Mouse (Mus musculus) intestine, embryonic 14.5 days (tissue): Measurements from ENCODE around the gene Fez2. TPM values are rescaled to one million over a fixed set of nuclear protein-coding genes. Genes with fewer than 3 reads are reported as not detected.

Source experiments
- ATAC-seq: fragments of 200-750 bp; cut with Nextera tagmentation; replicated peaks from 2 replicates; pipeline ENCODE4 v1.8.0; 2017; ENCODE audit warnings: low read depth, moderate number of reproducible peaks, moderate TSS enrichment, moderate library complexity; ENCODE audit not compliant: low FRiP score, low TSS enrichment
- DNase-seq: peaks from one replicate; pipeline ENCODE4 v3.0.0-alpha.2; 2018; ENCODE audit warnings: low spot score
- H3K27ac ChIP-seq: fragments of 300-500 bp; sonication (generic); 2 replicates; pipeline ENCODE4 v1.5.1; 2014; ENCODE audit warnings: low read depth, mild to moderate bottlenecking, control low read depth
- H3K27me3 ChIP-seq: fragments of 300-500 bp; sonication (generic); replicated peaks from 2 replicates; pipeline ENCODE4 v1.6.1; 2014; ENCODE audit warnings: low read length, control low read depth; ENCODE audit not compliant: control insufficient read depth, insufficient read depth
- H3K36me3 ChIP-seq: fragments of 300-500 bp; sonication (generic); 2 replicates; pipeline ENCODE4 v1.6.1; 2014; ENCODE audit warnings: low read length, control low read depth; ENCODE audit not compliant: control insufficient read depth, insufficient read depth
- H3K4me1 ChIP-seq: fragments of 300-500 bp; sonication (generic); replicated peaks from 2 replicates; pipeline ENCODE4 v1.6.1; 2014; ENCODE audit warnings: low read length, control low read depth, mixed read lengths; ENCODE audit not compliant: control insufficient read depth, insufficient read depth
- H3K4me2 ChIP-seq: fragments of 300-500 bp; sonication (generic); 2 replicates; pipeline ENCODE4 v1.6.1; 2014; ENCODE audit warnings: low read length
- H3K4me3 ChIP-seq: fragments of 300-500 bp; sonication (generic); 2 replicates; pipeline ENCODE4 v1.5.1; 2014; ENCODE audit warnings: low read depth, low read length, control low read depth, mixed read lengths
- H3K9ac ChIP-seq: fragments of 300-500 bp; sonication (generic); 2 replicates; pipeline ENCODE4 v1.6.1; 2014; ENCODE audit warnings: mild to moderate bottlenecking, low read length
- H3K9me3 ChIP-seq: fragments of 300-500 bp; sonication (generic); 2 replicates; pipeline ENCODE4 v1.6.1; 2016; ENCODE audit warnings: low read length, control low read depth; ENCODE audit not compliant: control insufficient read depth
- WGBS: fragments of 180-500 bp; shearing (Covaris S2); extraction: QIAGEN DNeasy Blood & Tissue Kit; methylation state at CpG from one replicate; pipeline ENCODE4 v1.1.7; 2014; 5-methylcytosine and 5-hydroxymethylcytosine counted together
- polyA plus RNA-seq: library from polyadenylated mRNA; unstranded; fragments of >200 nt; fragmentation: Nextera tagmentation; extraction: Ambion mirVana; gene quantifications from 2 replicates; pipeline ENCODE4 v1.2.1, GENCODE M21; 2014

Gene Fez2
- polyA plus RNA-seq, 1 experiment from 2014 or later, result 43.7 TPM

GRCm38 (mm10) chr17:78355611-78356010 lies 62.3 kb downstream of the Fez2 start:
- H3K9me3 ChIP-seq, result no peaks in the 10 kb centered on the region
- H3K4me2 ChIP-seq, result no peak overlapping the region
- no peak overlapping the region for H3K27ac ChIP-seq
- DNase-seq, result no peak
- H3K36me3 ChIP-seq, result peaks cover 23% of the 10 kb centered on the region
- H3K27me3 ChIP-seq, result no peaks in the 10 kb centered on the region
- ATAC-seq, result no peak
- no peak overlapping the region for H3K9ac ChIP-seq
- WGBS, result 92% methylated on average over 8 of the region's 8 CpGs
- no peaks in the 10 kb centered on the region for H3K4me1 ChIP-seq
- no peak overlapping the region for H3K4me3 ChIP-seq

- Histone ChIP-seq H3K9me3 (no peaks in the 10 kb centered on the region), H3K27me3 (no peaks in the 10 kb centered on the region), H3K4me2 (no peak overlapping the region), H3K36me3 (peaks cover 23% of the 10 kb centered on the region), H3K9ac (no peak overlapping the region), H3K4me3 (no peak overlapping the region), H3K4me1 (no peaks in the 10 kb centered on the region), H3K27ac (no peak overlapping the region)
- 75% methylated on average over 12 of the region's 12 CpGs for WGBS
- ATAC-seq (no peak), DNase-seq (no peak)
Measured at GRCm38 (mm10) chr17:78354871-78355270, 63.1 kb downstream of the Fez2 start.

GRCm38 (mm10) chr17:78354411-78354810 lies 63.5 kb downstream of the Fez2 start:
- no peaks in the 10 kb centered on the region for H3K9me3 ChIP-seq
- no peak overlapping the region for H3K9ac ChIP-seq
- 85% methylated on average over 2 of the region's 2 CpGs for WGBS
- ATAC-seq, result no peak
- no peaks in the 10 kb centered on the region for H3K4me1 ChIP-seq
- peaks cover 23% of the 10 kb centered on the region for H3K36me3 ChIP-seq
- H3K4me2 ChIP-seq, result no peak overlapping the region
- no peak for DNase-seq
- H3K27ac ChIP-seq, result no peak overlapping the region
- no peaks in the 10 kb centered on the region for H3K27me3 ChIP-seq
- no peak overlapping the region for H3K4me3 ChIP-seq

- 91% methylated on average over 3 of the region's 3 CpGs for whole genome bisulfite sequencing
- H3K27me3 ChIP-seq, result no peaks in the 10 kb centered on the region
- ATAC-seq (no peak), DNase-seq (no peak)
- no peak overlapping the region for H3K27ac ChIP-seq
- H3K9me3 ChIP-seq, result no peaks in the 10 kb centered on the region
- no peak overlapping the region for H3K4me2 ChIP-seq
- H3K9ac ChIP-seq, result no peak overlapping the region
- H3K4me1 ChIP-seq, result no peaks in the 10 kb centered on the region
- peaks cover 26% of the 10 kb centered on the region for H3K36me3 ChIP-seq
- no peak overlapping the region for H3K4me3 ChIP-seq
Measured at GRCm38 (mm10) chr17:78352500-78352855, 65.5 kb downstream of the Fez2 start.

- Histone ChIP-seq H3K36me3 (peaks cover 31% of the 10 kb centered on the region), H3K9me3 (no peaks in the 10 kb centered on the region), H3K27me3 (no peaks in the 10 kb centered on the region), H3K4me2 (no peak overlapping the region), H3K9ac (no peak overlapping the region), H3K27ac (no peak overlapping the region), H3K4me3 (no peak overlapping the region), H3K4me1 (no peaks in the 10 kb centered on the region)
- 47% methylated on average over 12 of the region's 12 CpGs for WGBS
- no peak for DNase-seq
- 0 out of 2 replicates have a peak, but pooled peaks have one; percentile 43 for ATAC-seq
Measured at GRCm38 (mm10) chr17:78351676-78352499, 66.1 kb downstream of the Fez2 start.

- ATAC-seq (no peak), DNase-seq (no peak)
- H3K4me2 ChIP-seq, result no peak overlapping the region
- no peaks in the 10 kb centered on the region for H3K4me1 ChIP-seq
- H3K4me3 ChIP-seq, result no peak overlapping the region
- no peaks in the 10 kb centered on the region for H3K27me3 ChIP-seq
- no peak overlapping the region for H3K27ac ChIP-seq
- H3K9ac ChIP-seq, result no peak overlapping the region
- H3K9me3 ChIP-seq, result no peaks in the 10 kb centered on the region
- 89% methylated on average over 17 of the region's 17 CpGs for WGBS
- H3K36me3 ChIP-seq, result peaks cover 28% of the 10 kb centered on the region
Measured at GRCm38 (mm10) chr17:78347111-78347801, 70.7 kb downstream of the Fez2 start.

- WGBS, result 90% methylated on average over 3 of the region's 3 CpGs
- no peaks in the 10 kb centered on the region for H3K27me3 ChIP-seq
- no peak overlapping the region for H3K4me3 ChIP-seq
- no peaks in the 10 kb centered on the region for H3K4me1 ChIP-seq
- no peak overlapping the region for H3K4me2 ChIP-seq
- H3K9me3 ChIP-seq, result no peaks in the 10 kb centered on the region
- H3K36me3 ChIP-seq, result peaks cover 20% of the 10 kb centered on the region
- no peak for DNase-seq
- no peak overlapping the region for H3K27ac ChIP-seq
- no peak overlapping the region for H3K9ac ChIP-seq
- ATAC-seq, result no peak
Measured at GRCm38 (mm10) chr17:78343688-78344087, 74.3 kb downstream of the Fez2 start.

GRCm38 (mm10) chr17:78335250-78335649 lies 82.7 kb downstream of the Fez2 start:
- ATAC-seq (no peak), DNase-seq (no peak)
- H3K27me3 ChIP-seq, result no peaks in the 10 kb centered on the region
- peaks cover 21% of the 10 kb centered on the region for H3K36me3 ChIP-seq
- H3K4me2 ChIP-seq, result no peak overlapping the region
- 92% methylated on average over 8 of the region's 8 CpGs for WGBS
- H3K4me3 ChIP-seq, result no peak overlapping the region
- H3K9ac ChIP-seq, result no peak overlapping the region
- no peak overlapping the region for H3K27ac ChIP-seq
- H3K9me3 ChIP-seq, result no peaks in the 10 kb centered on the region
- H3K4me1 ChIP-seq, result no peaks in the 10 kb centered on the region
